Mouse (Mus musculus) intestine, embryonic 16.5 days (tissue): ENCODE measurements at regions not wholly inside any gene's neighbourhood (a gene's known extent, or its start where the extent isn't known, plus 50 kb on each side); places are given as distances from the start of the nearest gene placed in this dataset.

Experiments
- ATAC-seq: fragments of 200-750 bp; cut with Nextera tagmentation; 2 replicates; pipeline ENCODE4 v1.8.0; 2017; ENCODE audit warnings: moderate TSS enrichment, moderate library complexity
- H3K27ac ChIP-seq: fragments of 300-500 bp; sonication (generic); 2 replicates; pipeline ENCODE4 v1.5.1; 2014; ENCODE audit warnings: mild to moderate bottlenecking, low read length
- H3K27me3 ChIP-seq: fragments of 300-500 bp; sonication (generic); replicated peaks from 2 replicates; pipeline ENCODE4 v1.6.1; 2014; ENCODE audit warnings: low read length, control low read depth, mixed read lengths; ENCODE audit not compliant: control insufficient read depth, insufficient read depth
- H3K36me3 ChIP-seq: fragments of 300-500 bp; sonication (generic); 2 replicates; pipeline ENCODE4 v1.6.1; 2014; ENCODE audit warnings: low read length, control low read depth; ENCODE audit not compliant: control insufficient read depth, insufficient read depth
- H3K4me1 ChIP-seq: fragments of 300-500 bp; sonication (generic); 2 replicates; pipeline ENCODE4 v1.6.1; 2014; ENCODE audit warnings: low read length, control low read depth, mixed read lengths; ENCODE audit not compliant: control insufficient read depth, insufficient read depth
- H3K4me2 ChIP-seq: fragments of 300-500 bp; sonication (generic); 2 replicates; pipeline ENCODE4 v1.6.1; 2014; ENCODE audit warnings: low read depth, low read length, control low read depth
- H3K4me3 ChIP-seq: fragments of 300-500 bp; sonication (generic); 2 replicates; pipeline ENCODE4 v1.5.1; 2014; ENCODE audit warnings: mild to moderate bottlenecking, low read length
- H3K9ac ChIP-seq: fragments of 300-500 bp; sonication (generic); 2 replicates; pipeline ENCODE4 v1.6.1; 2014; ENCODE audit warnings: low read depth, low read length
- H3K9me3 ChIP-seq: fragments of 300-500 bp; sonication (generic); 2 replicates; pipeline ENCODE4 v1.6.1; 2016; ENCODE audit warnings: low read length, control low read depth; ENCODE audit not compliant: control insufficient read depth
- WGBS: fragments of 180-500 bp; shearing (Covaris S2); extraction: QIAGEN DNeasy Blood & Tissue Kit; methylation state at CpG from one replicate; pipeline ENCODE4 v1.1.7; 2014; 5-methylcytosine and 5-hydroxymethylcytosine counted together

- H3K4me2 ChIP-seq: no peak overlapping the region
- no peaks in the 10 kb centered on the region for H3K36me3 ChIP-seq
- no peak overlapping the region for H3K4me3 ChIP-seq
- no peaks in the 10 kb centered on the region for H3K9me3 ChIP-seq
- 61% methylated on average over 3 of the region's 3 CpGs for WGBS
- H3K27me3 ChIP-seq: no peaks in the 10 kb centered on the region
- no peaks in the 10 kb centered on the region for H3K4me1 ChIP-seq
- no peak overlapping the region for H3K27ac ChIP-seq
- no peak overlapping the region for H3K9ac ChIP-seq
- ATAC-seq: no peak
Measured at GRCm38 (mm10) chr17:82936836-82937235, 278.3 kb upstream of the Pkdcc start.

GRCm38 (mm10) chr17:82946083-82946482, 269.0 kb upstream of the Pkdcc start:
- Histone ChIP-seq H3K27me3 (no peaks in the 10 kb centered on the region), H3K36me3 (no peaks in the 10 kb centered on the region), H3K4me1 (no peaks in the 10 kb centered on the region), H3K27ac (no peak overlapping the region), H3K9me3 (no peaks in the 10 kb centered on the region), H3K4me3 (no peak overlapping the region), H3K9ac (no peak overlapping the region), H3K4me2 (no peak overlapping the region)
- WGBS: 45% methylated on average over 4 of the region's 4 CpGs
- ATAC-seq: no peak

DNA sequence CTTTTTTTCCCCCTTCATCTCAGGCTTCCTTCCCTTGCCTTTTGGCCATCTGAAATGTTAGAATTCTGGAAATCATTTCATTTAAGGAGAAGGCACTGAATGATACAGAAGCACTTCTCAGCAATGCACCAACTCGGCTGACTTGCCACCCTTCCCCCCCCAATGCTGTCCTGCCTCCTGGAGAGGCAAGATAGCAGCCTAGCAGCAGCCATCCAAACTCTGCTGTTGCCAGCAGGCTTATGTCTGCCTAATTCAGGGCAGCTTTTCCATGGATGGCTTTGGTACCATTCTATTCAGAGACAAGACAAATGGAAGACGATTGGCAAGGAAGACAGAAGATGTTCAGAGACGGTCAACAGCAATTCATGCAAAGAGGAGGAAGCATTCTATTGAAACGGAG, 265.3 kb upstream of the Pkdcc start:
- WGBS: 73% methylated on average over 4 of the region's 4 CpGs
- ATAC-seq: no peak
- no peak overlapping the region for H3K4me3 ChIP-seq
- no peaks in the 10 kb centered on the region for H3K27me3 ChIP-seq
- no peaks in the 10 kb centered on the region for H3K36me3 ChIP-seq
- H3K4me1 ChIP-seq: no peaks in the 10 kb centered on the region
- no peak overlapping the region for H3K4me2 ChIP-seq
- no peak overlapping the region for H3K9ac ChIP-seq
- H3K9me3 ChIP-seq: no peaks in the 10 kb centered on the region
- no peak overlapping the region for H3K27ac ChIP-seq

- no peaks in the 10 kb centered on the region for H3K9me3 ChIP-seq
- no peak overlapping the region for H3K4me2 ChIP-seq
- no peaks in the 10 kb centered on the region for H3K27me3 ChIP-seq
- no peak overlapping the region for H3K4me3 ChIP-seq
- H3K36me3 ChIP-seq: no peaks in the 10 kb centered on the region
- H3K27ac ChIP-seq: no peak overlapping the region
- H3K9ac ChIP-seq: no peak overlapping the region
- WGBS: 86% methylated on average over 14 of the region's 14 CpGs
- H3K4me1 ChIP-seq: no peaks in the 10 kb centered on the region
- no peak for ATAC-seq
Measured at GRCm38 (mm10) chr17:82950268-82950667, 264.8 kb upstream of the Pkdcc start.

DNA sequence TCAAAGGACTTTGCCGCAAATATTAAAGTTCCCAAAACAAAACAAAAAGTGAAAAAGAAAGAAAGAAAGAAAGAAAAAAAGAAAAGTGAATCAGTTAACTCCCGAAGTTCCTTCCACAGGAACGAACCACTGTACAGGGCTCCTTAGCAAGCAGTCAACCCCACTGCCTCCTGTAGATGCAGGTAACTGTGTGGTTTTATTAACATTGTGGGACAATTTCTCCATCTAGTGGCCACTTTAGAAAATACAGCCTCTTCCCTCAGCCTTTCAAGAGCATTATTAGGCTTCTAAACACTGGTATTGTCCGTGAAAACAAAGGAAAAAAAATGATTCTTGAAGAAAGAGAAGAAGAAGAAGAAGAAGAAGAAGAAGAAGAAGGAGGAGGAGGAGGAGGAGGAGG, 257.7 kb upstream of the Pkdcc start:
- WGBS: 33% methylated on average over 4 of the region's 4 CpGs
- no peaks in the 10 kb centered on the region for H3K9me3 ChIP-seq
- H3K27me3 ChIP-seq: no peaks in the 10 kb centered on the region
- ATAC-seq: no peak
- no peak overlapping the region for H3K27ac ChIP-seq
- H3K4me1 ChIP-seq: no peaks in the 10 kb centered on the region
- H3K36me3 ChIP-seq: no peaks in the 10 kb centered on the region
- no peak overlapping the region for H3K4me2 ChIP-seq
- H3K9ac ChIP-seq: no peak overlapping the region
- H3K4me3 ChIP-seq: no peak overlapping the region

- H3K9me3 ChIP-seq: no peaks in the 10 kb centered on the region
- no peak overlapping the region for H3K27ac ChIP-seq
- no peak overlapping the region for H3K4me3 ChIP-seq
- no peaks in the 10 kb centered on the region for H3K4me1 ChIP-seq
- H3K9ac ChIP-seq: no peak overlapping the region
- H3K36me3 ChIP-seq: no peaks in the 10 kb centered on the region
- WGBS: 77% methylated on average over 3 of the region's 3 CpGs
- ATAC-seq: no peak
- H3K4me2 ChIP-seq: no peak overlapping the region
- no peaks in the 10 kb centered on the region for H3K27me3 ChIP-seq
Measured at GRCm38 (mm10) chr17:82963374-82963773, 251.7 kb upstream of the Pkdcc start.

DNA sequence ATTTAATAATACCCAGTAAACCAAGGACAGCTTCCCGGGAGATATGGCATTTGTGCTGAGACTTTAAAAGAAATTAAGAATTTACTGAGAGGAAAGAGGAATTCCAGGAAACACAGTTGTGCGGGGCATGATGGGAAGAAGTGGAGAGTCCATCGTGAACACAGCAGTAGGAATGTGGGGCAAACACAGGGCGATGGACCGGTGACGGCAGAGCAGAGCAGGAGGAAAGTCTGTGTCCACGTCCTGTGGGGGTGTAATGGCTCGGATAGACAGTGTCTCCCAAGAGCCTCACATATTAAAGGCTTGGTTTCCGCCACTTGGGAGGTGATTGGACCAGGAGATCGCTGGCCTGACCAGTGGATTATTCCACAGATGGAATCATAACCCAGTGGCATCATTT, 215.4 kb upstream of the Pkdcc start:
- Histone ChIP-seq H3K4me3 (no peak overlapping the region), H3K9me3 (no peaks in the 10 kb centered on the region), H3K9ac (no peak overlapping the region), H3K27me3 (no peaks in the 10 kb centered on the region), H3K27ac (no peak overlapping the region), H3K4me2 (no peak overlapping the region), H3K4me1 (no peaks in the 10 kb centered on the region), H3K36me3 (no peaks in the 10 kb centered on the region)
- no peak for ATAC-seq
- 64% methylated on average over 10 of the region's 10 CpGs for WGBS

DNA sequence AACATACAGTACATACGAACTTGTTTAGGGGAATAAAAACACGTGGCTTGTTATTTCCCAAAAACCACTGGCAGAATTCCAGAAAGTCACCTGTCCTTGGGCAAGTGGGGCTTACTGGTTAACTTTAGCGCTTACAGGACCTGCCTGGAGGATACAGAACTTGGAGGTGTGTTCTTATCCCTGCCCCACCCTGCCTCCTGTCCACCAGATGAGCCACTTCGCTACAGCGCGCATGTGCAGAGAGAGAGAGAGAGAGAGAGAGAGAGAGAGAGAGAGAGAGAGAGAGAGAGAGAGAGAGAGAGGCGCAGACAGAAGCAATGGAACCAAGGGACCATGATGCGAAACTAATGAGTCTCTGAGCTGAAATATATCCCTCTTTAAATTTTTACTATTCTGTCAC, 214.7 kb upstream of the Pkdcc start:
- H3K4me2 ChIP-seq: no peak overlapping the region
- H3K4me1 ChIP-seq: no peaks in the 10 kb centered on the region
- 72% methylated on average over 8 of the region's 8 CpGs for WGBS
- no peak overlapping the region for H3K27ac ChIP-seq
- H3K9ac ChIP-seq: no peak overlapping the region
- no peaks in the 10 kb centered on the region for H3K36me3 ChIP-seq
- no peaks in the 10 kb centered on the region for H3K27me3 ChIP-seq
- no peak for ATAC-seq
- H3K9me3 ChIP-seq: no peaks in the 10 kb centered on the region
- no peak overlapping the region for H3K4me3 ChIP-seq

- Histone ChIP-seq H3K4me2 (no peak overlapping the region), H3K9ac (no peak overlapping the region), H3K9me3 (no peaks in the 10 kb centered on the region), H3K27me3 (no peaks in the 10 kb centered on the region), H3K4me1 (no peaks in the 10 kb centered on the region), H3K36me3 (no peaks in the 10 kb centered on the region), H3K27ac (no peak overlapping the region), H3K4me3 (no peak overlapping the region)
- 2% methylated on average over 2 of the region's 2 CpGs for WGBS
- ATAC-seq: no peak; the same call in 1 of the 2 replicates
Measured at GRCm38 (mm10) chr17:83001567-83001966, 213.5 kb upstream of the Pkdcc start.

GRCm38 (mm10) chr17:83010845-83011244, 204.2 kb upstream of the Pkdcc start:
- H3K27ac ChIP-seq: no peak overlapping the region
- no peaks in the 10 kb centered on the region for H3K9me3 ChIP-seq
- no peaks in the 10 kb centered on the region for H3K36me3 ChIP-seq
- no peak overlapping the region for H3K4me2 ChIP-seq
- WGBS: 80% methylated on average over 1 of the region's 1 CpGs
- no peak overlapping the region for H3K9ac ChIP-seq
- no peak for ATAC-seq
- no peaks in the 10 kb centered on the region for H3K4me1 ChIP-seq
- no peaks in the 10 kb centered on the region for H3K27me3 ChIP-seq
- H3K4me3 ChIP-seq: no peak overlapping the region
